Mouse (Mus musculus): ENCODE data around the gene Pla2g5. TPM values are rescaled to one million over a fixed set of nuclear protein-coding genes. Genes with fewer than 3 reads are reported as not detected.
A peak's percentile ranks its signal among the peaks of the same experiment; 100 is the strongest.
"Not testable (repeated sequence)": the region's sequence is repeated elsewhere in the genome, so short reads cannot be mapped to it uniquely, and the experiment has no call there.

The Pla2g5 gene
- polyA plus RNA-seq, 1 experiment from 2014 or later = 0.32 TPM

DNA sequence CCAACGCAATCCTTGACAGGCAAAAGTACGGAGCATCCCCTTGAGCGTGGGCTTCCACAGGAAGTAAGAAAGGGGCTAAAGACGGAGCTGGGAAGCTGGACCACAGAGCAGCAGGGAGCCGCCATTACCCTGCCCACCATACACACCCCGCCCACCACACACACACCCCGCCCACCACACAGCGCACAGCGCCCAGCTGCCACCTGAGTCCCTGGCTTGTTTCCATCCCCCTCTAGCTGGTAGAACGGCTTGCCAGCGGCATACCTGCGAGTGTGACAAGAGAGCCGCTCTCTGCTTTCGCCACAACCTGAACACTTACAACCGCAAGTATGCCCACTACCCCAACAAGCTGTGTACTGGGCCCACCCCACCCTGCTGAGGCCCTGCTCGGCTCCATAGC lies 18.9 kb upstream of the Pla2g5 start:
- Histone ChIP-seq H3K9ac (replicated peaks; ENCODE audit: low read depth, low read length) (no peak overlapping the region), H3K27me3 (ENCODE audit: control insufficient read depth, insufficient read depth, low read length) (no peaks in the 10 kb centered on the region), H3K9me3 (ENCODE audit: control insufficient read depth, low read depth, low read length) (no peaks in the 10 kb centered on the region), H3K4me1 (ENCODE audit: control insufficient read depth, insufficient read depth, low read length) (no peaks in the 10 kb centered on the region), H3K36me3 (ENCODE audit: control insufficient read depth, insufficient read depth, low read length) (no peaks in the 10 kb centered on the region), H3K27ac (ENCODE audit: low read length) (no peak overlapping the region), H3K4me2 (replicated peaks; ENCODE audit: low read depth, low read length) (peak overlapping the region; percentile 36), H3K4me3 (ENCODE audit: low read depth, low read length) (no peak overlapping the region)
- ATAC-seq (ENCODE audit: insufficient number of reproducible peaks, insufficient read depth, low FRiP score, low read depth) = no peak
- 11% methylated on average over 16 of the region's 16 CpGs for WGBS

DNA sequence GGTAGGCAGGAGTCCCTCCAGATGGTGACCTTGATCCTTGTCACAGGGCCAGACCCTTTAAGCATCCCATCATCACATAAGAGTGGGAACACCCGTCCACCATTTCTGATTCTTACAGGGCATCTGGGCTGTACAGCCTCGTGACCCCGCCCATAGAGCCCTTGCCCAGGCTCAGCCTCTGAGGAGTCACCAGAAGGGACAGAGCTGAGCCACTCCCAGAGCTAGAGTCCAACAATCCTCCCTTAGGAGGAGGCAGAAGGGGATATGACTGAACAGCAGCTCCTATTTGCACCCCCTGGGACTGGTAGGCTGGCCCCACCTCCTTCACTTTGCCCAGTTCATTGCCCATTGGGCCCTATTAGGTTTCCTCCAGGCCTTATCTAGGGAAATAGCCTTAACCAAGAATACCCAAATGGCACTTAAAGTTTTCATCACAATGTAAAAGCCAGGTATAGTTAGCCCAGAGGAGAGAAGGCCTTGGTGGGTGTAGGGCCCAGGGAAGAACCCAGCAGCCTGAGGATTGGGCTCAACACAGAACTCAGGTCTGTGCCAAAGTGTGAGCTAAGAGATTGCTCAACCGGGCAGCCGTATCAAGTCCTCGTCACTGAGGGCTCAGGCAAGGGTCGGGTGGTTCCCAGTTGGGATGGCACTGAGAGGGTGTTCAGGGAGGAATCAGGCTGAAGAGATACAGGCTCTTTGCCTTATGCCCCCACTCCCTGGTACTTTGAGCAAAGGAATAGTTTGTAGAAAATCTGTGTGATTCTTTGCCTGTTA lies 17.7 kb upstream of the Pla2g5 start:
- ATAC-seq (ENCODE audit: insufficient number of reproducible peaks, insufficient read depth, low FRiP score, low read depth) = no peak
- H3K36me3 ChIP-seq (ENCODE audit: control insufficient read depth, insufficient read depth, low read length) = no peaks in the 10 kb centered on the region
- H3K4me1 ChIP-seq (ENCODE audit: control insufficient read depth, insufficient read depth, low read length) = no peaks in the 10 kb centered on the region
- no peak overlapping the region for H3K4me3 ChIP-seq (ENCODE audit: low read depth, low read length)
- H3K4me2 ChIP-seq (replicated peaks; ENCODE audit: low read depth, low read length) = no peak overlapping the region
- no peak overlapping the region for H3K27ac ChIP-seq (ENCODE audit: low read length)
- 90% methylated on average over 7 of the region's 7 CpGs for WGBS
- H3K9me3 ChIP-seq (ENCODE audit: control insufficient read depth, low read depth, low read length) = no peaks in the 10 kb centered on the region
- no peaks in the 10 kb centered on the region for H3K27me3 ChIP-seq (ENCODE audit: control insufficient read depth, insufficient read depth, low read length)
- H3K9ac ChIP-seq (replicated peaks; ENCODE audit: low read depth, low read length) = no peak overlapping the region

DNA sequence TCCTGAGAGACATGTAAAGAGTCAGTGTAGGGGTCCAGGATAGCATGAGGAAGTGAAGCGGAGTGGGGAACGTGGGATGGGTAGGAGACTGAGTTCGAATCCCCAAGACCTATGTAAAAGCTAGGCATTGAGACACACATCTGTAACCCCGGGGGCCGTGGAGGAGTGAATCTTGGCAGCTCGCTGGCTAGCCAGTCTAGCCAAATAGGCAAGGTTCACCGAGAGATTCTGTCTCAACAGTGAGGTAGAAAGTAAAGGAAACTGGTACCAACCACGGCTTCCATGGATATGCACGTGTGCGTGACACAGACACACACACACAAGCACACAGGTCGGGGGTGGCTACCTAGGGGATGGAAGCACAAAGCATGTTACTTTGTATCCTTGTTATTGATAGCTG lies 16.5 kb upstream of the Pla2g5 start:
- H3K27me3 ChIP-seq (ENCODE audit: control insufficient read depth, insufficient read depth, low read length) = no peaks in the 10 kb centered on the region
- H3K27ac ChIP-seq (ENCODE audit: low read length) = no peak overlapping the region
- no peak overlapping the region for H3K4me2 ChIP-seq (replicated peaks; ENCODE audit: low read depth, low read length)
- H3K36me3 ChIP-seq (ENCODE audit: control insufficient read depth, insufficient read depth, low read length) = no peaks in the 10 kb centered on the region
- H3K9ac ChIP-seq (replicated peaks; ENCODE audit: low read depth, low read length) = no peak overlapping the region
- H3K4me1 ChIP-seq (ENCODE audit: control insufficient read depth, insufficient read depth, low read length) = no peaks in the 10 kb centered on the region
- no peak for ATAC-seq (ENCODE audit: insufficient number of reproducible peaks, insufficient read depth, low FRiP score, low read depth)
- H3K9me3 ChIP-seq (ENCODE audit: control insufficient read depth, low read depth, low read length) = no peaks in the 10 kb centered on the region
- no peak overlapping the region for H3K4me3 ChIP-seq (ENCODE audit: low read depth, low read length)
- WGBS = 88% methylated on average over 11 of the region's 11 CpGs

DNA sequence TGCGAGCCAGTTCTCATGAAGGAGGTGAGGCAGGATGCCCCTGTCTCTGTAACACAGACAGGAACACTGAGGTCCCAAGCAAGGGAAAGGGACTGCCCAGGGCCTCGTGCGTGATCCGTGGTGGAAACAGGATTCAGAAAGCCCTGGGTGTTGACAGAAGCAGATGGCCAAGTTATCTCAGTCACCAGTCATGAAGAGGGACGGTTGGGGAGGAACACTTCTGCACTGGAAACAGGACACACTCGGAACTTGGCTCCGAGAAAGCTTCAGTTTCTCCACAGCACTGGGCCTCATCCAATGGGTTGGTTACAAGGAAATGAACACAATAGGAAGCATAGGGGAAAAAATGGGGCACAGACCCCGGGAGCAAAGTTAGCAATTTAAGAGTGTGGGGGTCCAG lies 15.5 kb upstream of the Pla2g5 start:
- no peak overlapping the region for H3K27ac ChIP-seq (ENCODE audit: low read length)
- H3K9me3 ChIP-seq (ENCODE audit: control insufficient read depth, low read depth, low read length) = no peaks in the 10 kb centered on the region
- no peaks in the 10 kb centered on the region for H3K27me3 ChIP-seq (ENCODE audit: control insufficient read depth, insufficient read depth, low read length)
- H3K4me3 ChIP-seq (ENCODE audit: low read depth, low read length) = no peak overlapping the region
- WGBS = 53% methylated on average over 8 of the region's 8 CpGs
- H3K9ac ChIP-seq (replicated peaks; ENCODE audit: low read depth, low read length) = no peak overlapping the region
- H3K4me2 ChIP-seq (replicated peaks; ENCODE audit: low read depth, low read length) = no peak overlapping the region
- H3K36me3 ChIP-seq (ENCODE audit: control insufficient read depth, insufficient read depth, low read length) = no peaks in the 10 kb centered on the region
- no peaks in the 10 kb centered on the region for H3K4me1 ChIP-seq (ENCODE audit: control insufficient read depth, insufficient read depth, low read length)
- ATAC-seq (ENCODE audit: insufficient number of reproducible peaks, insufficient read depth, low FRiP score, low read depth) = no peak

DNA sequence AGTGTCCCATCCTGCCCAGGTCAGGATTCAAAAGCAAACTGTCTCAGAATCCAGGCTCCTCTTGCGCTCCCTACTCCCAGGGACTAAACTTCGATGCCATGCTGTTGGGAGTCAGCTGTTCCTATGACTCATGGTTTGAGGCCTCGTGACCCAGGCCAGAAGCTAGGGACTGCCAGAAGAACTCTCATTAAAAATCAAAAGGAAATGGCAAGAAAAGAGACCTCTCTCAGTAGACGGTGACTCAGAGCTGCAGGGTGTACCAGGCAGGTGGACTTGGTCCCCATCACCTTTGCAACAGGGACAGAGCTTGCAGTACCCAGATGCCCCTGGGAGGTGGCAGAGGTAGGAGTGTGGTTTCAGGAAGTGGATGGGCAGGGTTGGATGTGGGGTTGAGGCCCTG lies 14.4 kb upstream of the Pla2g5 start, which contains the start of gene Pla2g2e:
Pla2g2e (plus strand) TSS at position 212 of the 400 bp plus-strand sequence.
- Histone ChIP-seq H3K9ac (replicated peaks; ENCODE audit: low read depth, low read length) (no peak within 1 kb of the TSS), H3K36me3 (ENCODE audit: control insufficient read depth, insufficient read depth, low read length) (no peaks in the 10 kb centered on the region), H3K4me3 (ENCODE audit: low read depth, low read length) (no peak within 1 kb of the TSS), H3K27ac (ENCODE audit: low read length) (no peak within 1 kb of the TSS), H3K9me3 (ENCODE audit: control insufficient read depth, low read depth, low read length) (0 out of 2 replicates have a peak, but pooled peaks cover 1% of the 10 kb centered on the region), H3K4me1 (ENCODE audit: control insufficient read depth, insufficient read depth, low read length) (no peaks in the 10 kb centered on the region), H3K27me3 (ENCODE audit: control insufficient read depth, insufficient read depth, low read length) (no peaks in the 10 kb centered on the region), H3K4me2 (replicated peaks; ENCODE audit: low read depth, low read length) (no peak within 1 kb of the TSS)
- ATAC-seq (ENCODE audit: insufficient number of reproducible peaks, insufficient read depth, low FRiP score, low read depth) = no peak
- WGBS = 84% methylated on average over 4 of the region's 4 CpGs

DNA sequence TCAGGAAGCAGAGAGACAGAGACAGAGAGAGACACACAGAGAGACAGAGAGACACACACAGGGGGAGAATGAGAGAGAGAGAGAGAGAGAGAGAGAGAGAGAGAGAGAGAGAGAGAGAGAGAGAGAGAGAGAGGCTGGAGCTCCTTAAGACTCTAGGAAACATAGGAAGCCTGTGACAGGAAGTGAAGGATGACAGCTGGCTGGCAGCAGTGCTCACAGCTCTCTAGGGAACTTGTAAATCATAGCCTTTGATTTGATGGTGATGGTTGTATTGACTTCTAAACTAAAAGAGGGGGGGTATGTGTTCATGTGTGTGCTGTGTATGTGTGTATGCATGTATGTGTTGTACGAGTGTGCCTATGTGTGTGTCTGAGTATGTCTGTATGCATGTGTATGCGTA lies 12.7 kb upstream of the Pla2g5 start:
- no peak for ATAC-seq (ENCODE audit: insufficient number of reproducible peaks, insufficient read depth, low FRiP score, low read depth)
- WGBS = 93% methylated on average over 2 of the region's 2 CpGs
- H3K36me3 ChIP-seq (ENCODE audit: control insufficient read depth, insufficient read depth, low read length) = no peaks in the 10 kb centered on the region
- no peak overlapping the region for H3K27ac ChIP-seq (ENCODE audit: low read length)
- no peak overlapping the region for H3K9ac ChIP-seq (replicated peaks; ENCODE audit: low read depth, low read length)
- 0 out of 2 replicates have a peak, but pooled peaks cover 3% of the 10 kb centered on the region for H3K9me3 ChIP-seq (ENCODE audit: control insufficient read depth, low read depth, low read length)
- H3K27me3 ChIP-seq (ENCODE audit: control insufficient read depth, insufficient read depth, low read length) = no peaks in the 10 kb centered on the region
- no peak overlapping the region for H3K4me2 ChIP-seq (replicated peaks; ENCODE audit: low read depth, low read length)
- no peaks in the 10 kb centered on the region for H3K4me1 ChIP-seq (ENCODE audit: control insufficient read depth, insufficient read depth, low read length)
- no peak overlapping the region for H3K4me3 ChIP-seq (ENCODE audit: low read depth, low read length)

DNA sequence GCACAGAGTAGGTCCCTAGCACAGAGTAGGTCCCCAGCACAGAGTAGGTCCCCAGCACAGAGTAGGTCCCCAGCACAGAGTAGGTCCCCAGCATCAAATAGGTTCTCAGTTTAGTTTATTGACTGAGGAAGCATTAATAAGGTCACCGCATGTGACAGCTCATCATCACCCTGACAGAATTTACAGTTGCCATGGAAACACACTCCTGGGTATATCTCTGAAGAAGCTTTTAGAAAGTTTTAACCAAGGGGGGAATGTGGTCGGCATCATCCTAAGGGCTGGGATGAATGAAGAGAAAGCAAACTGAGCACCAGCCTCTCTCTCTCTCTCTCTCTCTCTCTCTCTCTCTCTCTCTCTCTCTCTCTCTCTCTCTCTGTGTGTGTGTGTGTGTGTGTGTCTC lies 12.0 kb upstream of the Pla2g5 start:
- 77% methylated on average over 2 of the region's 2 CpGs for WGBS
- H3K9ac ChIP-seq (replicated peaks; ENCODE audit: low read depth, low read length); H3K27ac ChIP-seq (ENCODE audit: low read length); H3K4me3 ChIP-seq (ENCODE audit: low read depth, low read length); H3K4me2 ChIP-seq (replicated peaks; ENCODE audit: low read depth, low read length); H3K9me3 ChIP-seq (ENCODE audit: control insufficient read depth, low read depth, low read length); H3K4me1 ChIP-seq (ENCODE audit: control insufficient read depth, insufficient read depth, low read length); H3K36me3 ChIP-seq (ENCODE audit: control insufficient read depth, insufficient read depth, low read length); H3K27me3 ChIP-seq (ENCODE audit: control insufficient read depth, insufficient read depth, low read length); ATAC-seq (ENCODE audit: insufficient number of reproducible peaks, insufficient read depth, low FRiP score, low read depth): not testable (repeated sequence)

DNA sequence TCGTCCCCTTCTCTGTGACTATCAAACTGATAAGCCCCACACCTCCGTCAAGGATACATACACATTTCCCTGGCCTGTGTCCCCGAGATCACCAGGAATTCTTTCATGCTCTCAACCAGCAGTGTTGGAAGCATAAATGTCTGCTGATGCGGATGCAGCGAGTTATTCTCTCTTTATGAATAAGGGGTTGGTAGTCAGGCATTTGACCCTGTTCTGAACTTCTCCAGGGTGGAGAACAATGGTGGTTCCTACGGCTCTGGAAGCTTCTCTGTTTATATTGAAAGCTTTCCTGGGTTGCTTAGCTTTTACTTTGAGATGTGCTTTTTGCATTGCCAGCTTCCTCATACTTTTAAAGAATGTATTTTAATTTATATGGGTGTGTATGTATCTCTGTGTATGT lies 10.6 kb upstream of the Pla2g5 start, which contains the start of gene Gm13030:
Gm13030 (minus strand) TSS at position 101 of the 400 bp plus-strand sequence.
- 72% methylated on average over 6 of the region's 6 CpGs for WGBS
- H3K27me3 ChIP-seq (ENCODE audit: control insufficient read depth, insufficient read depth, low read length) = no peaks in the 10 kb centered on the region
- no peak within 1 kb of the TSS for H3K4me2 ChIP-seq (replicated peaks; ENCODE audit: low read depth, low read length)
- H3K9me3 ChIP-seq (ENCODE audit: control insufficient read depth, low read depth, low read length) = 0 out of 2 replicates have a peak, but pooled peaks cover 3% of the 10 kb centered on the region
- no peak within 1 kb of the TSS for H3K4me3 ChIP-seq (ENCODE audit: low read depth, low read length)
- no peaks in the 10 kb centered on the region for H3K4me1 ChIP-seq (ENCODE audit: control insufficient read depth, insufficient read depth, low read length)
- H3K36me3 ChIP-seq (ENCODE audit: control insufficient read depth, insufficient read depth, low read length) = no peaks in the 10 kb centered on the region
- no peak within 1 kb of the TSS for H3K27ac ChIP-seq (ENCODE audit: low read length)
- ATAC-seq (ENCODE audit: insufficient number of reproducible peaks, insufficient read depth, low FRiP score, low read depth) = no peak
- no peak within 1 kb of the TSS for H3K9ac ChIP-seq (replicated peaks; ENCODE audit: low read depth, low read length)

DNA sequence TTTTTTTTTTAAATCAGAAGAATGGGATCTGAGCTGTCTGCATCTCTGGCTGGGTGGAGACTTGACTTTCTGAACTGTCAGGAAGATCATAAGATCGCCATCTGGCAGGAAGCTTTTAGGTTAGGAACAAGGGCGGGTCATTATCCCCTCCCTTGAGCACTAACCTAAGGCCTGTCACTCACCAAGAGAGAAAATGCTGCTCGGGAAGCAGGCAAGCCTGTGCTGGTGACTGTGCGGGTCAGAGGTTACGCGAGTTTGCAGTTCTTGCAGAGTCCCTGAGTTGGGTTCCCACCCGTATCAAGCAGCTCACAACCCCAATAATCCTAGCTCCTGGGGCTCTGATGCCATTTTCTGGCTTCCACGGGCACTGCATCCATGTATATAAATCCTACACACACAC lies 5.4 kb upstream of the Pla2g5 start:
- no peaks in the 10 kb centered on the region for H3K36me3 ChIP-seq (ENCODE audit: control insufficient read depth, insufficient read depth, low read length)
- no peaks in the 10 kb centered on the region for H3K27me3 ChIP-seq (ENCODE audit: control insufficient read depth, insufficient read depth, low read length)
- ATAC-seq (ENCODE audit: insufficient number of reproducible peaks, insufficient read depth, low FRiP score, low read depth) = no peak
- H3K27ac ChIP-seq (ENCODE audit: low read length) = no peak overlapping the region
- WGBS = 54% methylated on average over 8 of the region's 8 CpGs
- no peak overlapping the region for H3K4me2 ChIP-seq (replicated peaks; ENCODE audit: low read depth, low read length)
- H3K9ac ChIP-seq (replicated peaks; ENCODE audit: low read depth, low read length) = no peak overlapping the region
- H3K4me1 ChIP-seq (ENCODE audit: control insufficient read depth, insufficient read depth, low read length) = no peaks in the 10 kb centered on the region
- no peak overlapping the region for H3K4me3 ChIP-seq (ENCODE audit: low read depth, low read length)
- H3K9me3 ChIP-seq (ENCODE audit: control insufficient read depth, low read depth, low read length) = 0 out of 2 replicates have a peak, but pooled peaks cover 3% of the 10 kb centered on the region

All from stomach, embryonic 14.5 days (tissue).